Mouse (Mus musculus) brain, adult 2 months (tissue): ENCODE measurements at regions not wholly inside any gene's neighbourhood (a gene's known extent, or its start where the extent isn't known, plus 50 kb on each side); places are given as distances from the start of the nearest gene placed in this dataset.
A peak's percentile ranks its signal among the peaks of the same experiment; 100 is the strongest.
"Not testable (repeated sequence)": the region's sequence is repeated elsewhere in the genome, so short reads cannot be mapped to it uniquely, and the experiment has no call there.

ENCODE experiments used
- DNase-seq: peaks from one replicate; pipeline ENCODE4 v3.0.0; 2011; ENCODE audit warnings: low read depth, low spot score

DNA sequence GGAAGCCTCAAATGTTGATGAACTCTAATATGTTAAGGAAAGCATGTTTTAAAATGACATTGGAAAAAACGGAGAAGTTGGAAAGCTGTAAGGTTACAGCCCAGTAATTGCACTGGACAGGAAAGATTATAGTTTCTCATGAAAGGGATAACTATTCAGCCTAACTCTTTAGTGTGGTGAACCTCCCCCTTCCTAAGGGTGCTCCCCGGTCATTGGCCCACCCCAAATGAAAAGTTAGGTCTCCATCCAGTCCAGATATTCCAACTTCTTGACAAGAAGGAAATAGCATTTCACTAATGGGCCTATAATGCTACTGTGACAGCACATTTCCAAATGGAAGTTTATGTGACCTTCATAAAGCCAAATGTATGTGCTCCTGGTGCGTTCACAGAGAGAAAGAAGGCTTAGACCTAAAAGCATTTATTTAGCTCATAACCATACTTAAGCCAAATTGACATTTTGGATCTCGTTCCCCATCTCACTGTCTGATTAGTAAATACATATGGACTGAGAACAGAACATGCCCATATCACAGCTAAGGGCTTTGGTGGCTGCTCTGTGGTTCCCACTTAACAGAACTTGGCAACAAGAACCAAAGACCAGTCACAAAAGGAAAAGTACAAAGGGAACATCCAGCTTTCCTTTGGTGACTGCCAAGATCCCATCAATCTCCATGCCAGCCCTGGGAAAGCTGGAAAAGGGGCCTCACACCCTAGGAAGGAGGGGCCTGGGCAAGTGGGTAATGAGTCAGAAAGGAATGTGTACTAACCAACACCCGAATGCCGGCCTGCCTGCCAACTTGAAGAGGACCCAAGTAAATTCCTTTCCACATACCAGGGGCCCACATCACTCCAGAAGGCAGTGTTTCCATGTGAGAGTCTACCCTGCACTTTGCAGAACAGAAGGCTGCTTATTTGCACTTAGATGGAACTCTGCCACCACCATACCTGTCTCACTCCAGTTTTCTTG, 155.1 kb upstream of the Chst7 start:
- DNase-seq, result peak; percentile 34

DNA sequence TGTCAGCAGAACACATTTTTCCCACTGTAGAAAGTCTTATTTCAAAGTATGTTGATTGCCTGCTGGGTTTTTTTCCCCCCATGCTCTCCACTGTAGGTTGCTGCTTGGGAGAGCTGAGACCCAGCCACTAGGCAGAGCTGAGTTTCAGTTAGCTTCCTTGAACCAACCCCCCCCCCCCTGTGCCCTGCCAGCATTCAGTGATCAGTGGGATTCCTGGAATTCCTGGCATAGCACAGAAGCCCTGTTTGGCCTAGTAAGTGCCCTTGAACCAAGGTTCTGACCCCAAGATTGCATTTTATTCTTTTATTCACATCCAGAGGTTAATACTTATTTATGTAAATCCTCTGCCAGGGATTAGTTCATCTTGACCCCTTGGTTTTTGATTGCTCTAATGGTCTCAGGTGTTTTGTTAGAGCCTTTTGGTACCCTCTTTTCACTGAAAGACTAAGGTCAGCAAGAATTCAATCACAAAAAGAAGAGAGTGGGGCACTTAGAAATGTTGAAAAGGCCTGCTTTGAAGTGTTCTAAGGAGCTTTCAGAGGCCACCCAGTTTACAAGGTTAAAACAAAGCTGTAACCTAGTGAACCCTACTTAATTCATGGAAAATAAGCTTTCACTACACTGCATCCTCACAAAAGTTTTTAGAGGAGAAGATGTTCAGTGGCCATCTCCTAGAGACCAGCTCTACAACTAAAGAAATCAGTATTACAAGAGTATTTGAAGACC, 152.6 kb upstream of the Chst7 start:
- no peak for DNase-seq

- DNase-seq, result peak; percentile 29
These were observed 142.4 kb upstream of the Chst7 start for GRCm38 (mm10) chrX:19917001-19917400.

- DNase-seq, result not testable (repeated sequence)
These were observed 130.0 kb upstream of the Chst7 start for GRCm38 (mm10) chrX:19929376-19929775.

- no peak for DNase-seq
These were observed 129.5 kb upstream of the Chst7 start for GRCm38 (mm10) chrX:19929866-19930265.

DNA sequence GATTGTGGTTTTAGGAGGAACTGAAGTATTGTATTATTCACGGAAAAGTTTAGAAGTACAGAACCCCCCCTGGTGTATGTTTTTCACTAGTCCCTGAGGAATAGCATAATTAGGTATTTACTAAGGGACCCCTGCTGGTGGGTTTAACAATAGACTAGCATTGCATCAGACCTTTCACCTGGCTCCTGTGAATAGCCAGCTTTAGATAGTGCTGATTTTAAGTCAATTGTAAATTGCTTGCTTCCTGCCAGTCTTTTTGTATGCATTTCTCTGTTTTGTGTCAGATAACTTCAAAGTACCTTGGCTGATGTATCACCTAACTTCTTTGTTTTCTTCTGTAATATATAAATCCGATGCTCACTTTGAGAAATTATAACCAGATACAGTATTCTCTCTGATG, 116.1 kb upstream of the Chst7 start:
- DNase-seq, result no peak
